Mouse (Mus musculus) hindbrain, embryonic 13.5 days (tissue): Measurements from ENCODE around the gene Dpep3. TPM values are rescaled to one million over a fixed set of nuclear protein-coding genes. Genes with fewer than 3 reads are reported as not detected.

Source experiments
- ATAC-seq: fragments of 200-750 bp; cut with Nextera tagmentation; 2 replicates; pipeline ENCODE4 v1.8.0; 2017; ENCODE audit warnings: moderate TSS enrichment; ENCODE audit not compliant: low FRiP score
- H3K27ac ChIP-seq: fragments of 300-500 bp; sonication (generic); 2 replicates; pipeline ENCODE4 v1.5.1; 2015; ENCODE audit warnings: inconsistent platforms, mild to moderate bottlenecking, moderate library complexity
- H3K27me3 ChIP-seq: fragments of 300-500 bp; sonication (generic); 2 replicates; pipeline ENCODE4 v1.6.1; 2015; ENCODE audit warnings: mild to moderate bottlenecking, inconsistent platforms
- H3K36me3 ChIP-seq: fragments of 300-500 bp; sonication (generic); 2 replicates; pipeline ENCODE4 v1.6.1; 2015; ENCODE audit warnings: mild to moderate bottlenecking, inconsistent platforms
- H3K4me1 ChIP-seq: fragments of 300-500 bp; sonication (generic); replicated peaks from 2 replicates; pipeline ENCODE4 v1.6.1; 2015; ENCODE audit warnings: inconsistent platforms
- H3K4me2 ChIP-seq: fragments of 300-500 bp; sonication (generic); 2 replicates; pipeline ENCODE4 v1.6.1; 2015; ENCODE audit warnings: inconsistent platforms, mild to moderate bottlenecking, moderate library complexity
- H3K4me3 ChIP-seq: fragments of 300-500 bp; sonication (generic); 2 replicates; pipeline ENCODE4 v1.5.1; 2015; ENCODE audit warnings: mild to moderate bottlenecking, inconsistent platforms
- H3K9ac ChIP-seq: fragments of 300-500 bp; sonication (generic); 2 replicates; pipeline ENCODE4 v1.6.1; 2015; ENCODE audit warnings: mild to moderate bottlenecking, inconsistent platforms
- H3K9me3 ChIP-seq: fragments of 300-500 bp; sonication (generic); 2 replicates; pipeline ENCODE4 v1.6.1; 2016; ENCODE audit warnings: inconsistent platforms
- whole genome bisulfite sequencing: fragments of 180-500 bp; shearing (Covaris S2); methylation state at CpG from one replicate; pipeline ENCODE4 v1.1.7; 2015; 5-methylcytosine and 5-hydroxymethylcytosine counted together
- microRNA-seq: library from miRNA; unstranded; fragments of <30 nt; microRNA quantifications from one replicate; pipeline ENCODE4, GENCODE M21; 2016
- polyA plus RNA-seq: library from polyadenylated mRNA; unstranded; fragments of >200 nt; fragmentation: Nextera tagmentation; extraction: Ambion mirVana; gene quantifications from 2 replicates; pipeline ENCODE4 v1.2.1, GENCODE M21; 2015

Dpep3 gene
- polyA plus RNA-seq, 1 experiment from 2014 or later = not detected

- peak overlapping the region; percentile 43; the same call in 1 of the 2 replicates for H3K9ac ChIP-seq
- no peak overlapping the region for H3K4me3 ChIP-seq
- H3K36me3 ChIP-seq = peaks cover 28% of the 10 kb centered on the region
- no peak for ATAC-seq
- peaks cover 19% of the 10 kb centered on the region for H3K4me1 ChIP-seq
- no peak overlapping the region for H3K27ac ChIP-seq
- 92% methylated on average over 11 of the region's 11 CpGs for WGBS
- no peak overlapping the region for H3K4me2 ChIP-seq
- no peaks in the 10 kb centered on the region for H3K27me3 ChIP-seq
- no peaks in the 10 kb centered on the region for H3K9me3 ChIP-seq
Observed at GRCm38 (mm10) chr8:105932525-105932924, 46.7 kb downstream of the Dpep3 start.

- WGBS = 94% methylated on average over 3 of the region's 3 CpGs
- H3K36me3 ChIP-seq = peaks cover 28% of the 10 kb centered on the region
- H3K4me3 ChIP-seq = no peak overlapping the region
- peaks cover 16% of the 10 kb centered on the region for H3K4me1 ChIP-seq
- H3K4me2 ChIP-seq = no peak overlapping the region
- H3K9me3 ChIP-seq = no peaks in the 10 kb centered on the region
- ATAC-seq = no peak; the same call in 1 of the 2 replicates
- no peaks in the 10 kb centered on the region for H3K27me3 ChIP-seq
- 0 out of 2 replicates have a peak overlapping the region, but pooled peaks have one; percentile 5 for H3K9ac ChIP-seq
- H3K27ac ChIP-seq = no peak overlapping the region
Observed at GRCm38 (mm10) chr8:105931271-105931670, 48.0 kb downstream of the Dpep3 start.

GRCm38 (mm10) chr8:105930602-105931001 lies 48.6 kb downstream of the Dpep3 start:
- WGBS = 10% methylated on average over 8 of the region's 8 CpGs
- Histone ChIP-seq H3K4me2 (0 out of 2 replicates have a peak overlapping the region, but pooled peaks have one; percentile 8), H3K4me1 (peaks cover 13% of the 10 kb centered on the region), H3K9ac (peak overlapping the region; percentile 67), H3K27ac (peak overlapping the region; percentile 79), H3K9me3 (no peaks in the 10 kb centered on the region), H3K4me3 (no peak overlapping the region), H3K27me3 (no peaks in the 10 kb centered on the region), H3K36me3 (peaks cover 33% of the 10 kb centered on the region)
- peak; percentile 67 for ATAC-seq

GRCm38 (mm10) chr8:105925123-105925522 lies 54.1 kb downstream of the Dpep3 start:
- H3K36me3 ChIP-seq = peaks cover 12% of the 10 kb centered on the region
- ATAC-seq = no peak
- H3K27me3 ChIP-seq = no peaks in the 10 kb centered on the region
- H3K9me3 ChIP-seq = no peaks in the 10 kb centered on the region
- no peak overlapping the region for H3K4me3 ChIP-seq
- 80% methylated on average over 3 of the region's 3 CpGs for WGBS
- H3K4me1 ChIP-seq = peaks cover 14% of the 10 kb centered on the region
- H3K27ac ChIP-seq = no peak overlapping the region
- no peak overlapping the region for H3K4me2 ChIP-seq
- H3K9ac ChIP-seq = 0 out of 2 replicates have a peak overlapping the region, but pooled peaks have one; percentile 29

Small RNAs within 50 kb of the gene (microRNA-seq; reads per million reads assigned to microRNA genes)
- gene Mir7074 = not detected

Other genes with a start within 250 kb of the Dpep3 start
- gene Gfod2, start 220.8 kb downstream of the Dpep3 start, polyA plus RNA-seq = 90.7 and 94.2 TPM in 2 replicates
- 11.5 and 14.3 TPM in 2 replicates for gene Ranbp10, start 152.1 kb downstream of the Dpep3 start, polyA plus RNA-seq
- gene Tsnaxip1, start 151.7 kb downstream of the Dpep3 start, polyA plus RNA-seq = 0.80 and 1.6 TPM in 2 replicates
- 59.7 and 61.1 TPM in 2 replicates for gene Cenpt, start 126.2 kb downstream of the Dpep3 start, polyA plus RNA-seq
- 58.7 and 60.6 TPM in 2 replicates for gene Thap11, start 124.3 kb downstream of the Dpep3 start, polyA plus RNA-seq
- gene Nutf2, start 118.8 kb downstream of the Dpep3 start, polyA plus RNA-seq = 186 and 205 TPM in 2 replicates
- gene Edc4, start 98.5 kb downstream of the Dpep3 start, polyA plus RNA-seq = 49.3 and 50.3 TPM in 2 replicates
- gene Nrn1l, start 85.9 kb downstream of the Dpep3 start, polyA plus RNA-seq = 0.88 and 0.94 TPM in 2 replicates
- 12.4 and 13.1 TPM in 2 replicates for gene Pskh1, start 79.0 kb downstream of the Dpep3 start, polyA plus RNA-seq
- 2.8 and 4.0 TPM in 2 replicates for gene Ctrl, start 45.6 kb downstream of the Dpep3 start, polyA plus RNA-seq
- 40.3 and 46.9 TPM in 2 replicates for gene Psmb10, start 41.0 kb downstream of the Dpep3 start, polyA plus RNA-seq
- 0.90 and 1.0 TPM in 2 replicates for gene Lcat, start 36.0 kb downstream of the Dpep3 start, polyA plus RNA-seq
- gene Slc12a4, start 13.3 kb downstream of the Dpep3 start, polyA plus RNA-seq = 7.9 and 8.9 TPM in 2 replicates
- 23.3 and 23.6 TPM in 2 replicates for gene Dus2, start 11.9 kb upstream of the Dpep3 start, polyA plus RNA-seq
- gene Dpep2nb, start 26.5 kb upstream of the Dpep3 start, polyA plus RNA-seq = 0.23 TPM in 1 of 2 replicates, not detected in the other
- gene Ddx28, start 32.5 kb upstream of the Dpep3 start, polyA plus RNA-seq = 21.4 and 22.5 TPM in 2 replicates
- gene Nfatc3, start 79.4 kb upstream of the Dpep3 start, polyA plus RNA-seq = 4.1 and 4.7 TPM in 2 replicates
- 0.14 and 0.26 TPM in 2 replicates for gene Esrp2, start 157.5 kb upstream of the Dpep3 start, polyA plus RNA-seq
- 20.0 and 22.3 TPM in 2 replicates for gene Pla2g15, start 171.0 kb upstream of the Dpep3 start, polyA plus RNA-seq
- 66.4 and 71.4 TPM in 2 replicates for gene Slc7a6, start 189.4 kb upstream of the Dpep3 start, polyA plus RNA-seq
- gene Slc7a6os, start 231.5 kb upstream of the Dpep3 start, polyA plus RNA-seq = 39.2 and 42.0 TPM in 2 replicates
- gene Prmt7, start 231.5 kb upstream of the Dpep3 start, polyA plus RNA-seq = 56.6 and 57.9 TPM in 2 replicates